Mouse (Mus musculus) midbrain, embryonic 15.5 days (tissue): ENCODE data around the gene Kat2a. TPM values are rescaled to one million over a fixed set of nuclear protein-coding genes. Genes with fewer than 3 reads are reported as not detected.

Experiments
- polyA plus RNA-seq: library from polyadenylated mRNA; unstranded; fragments of >200 nt; fragmentation: Nextera tagmentation; extraction: Ambion mirVana; gene quantifications from 2 replicates; pipeline ENCODE4 v1.2.1, GENCODE M21; 2015

The Kat2a gene
- polyA plus RNA-seq, 1 experiment from 2014 or later: 67.2 TPM

Other genes starting within 250 kb of the Kat2a start
- gene Klhl11, start 239.7 kb downstream of the Kat2a start, polyA plus RNA-seq: 12.4 and 12.8 TPM in 2 replicates
- 225 and 227 TPM in 2 replicates for gene Acly, start 184.5 kb downstream of the Kat2a start, polyA plus RNA-seq
- gene Ttc25, start 166.9 kb downstream of the Kat2a start, polyA plus RNA-seq: 1.8 and 2.4 TPM in 2 replicates
- 38.3 and 40.0 TPM in 2 replicates for gene Cnp, start 137.6 kb downstream of the Kat2a start, polyA plus RNA-seq
- 111 and 115 TPM in 2 replicates for gene Nkiras2, start 93.2 kb downstream of the Kat2a start, polyA plus RNA-seq
- 298 and 326 TPM in 2 replicates for gene Dnajc7, start 92.3 kb downstream of the Kat2a start, polyA plus RNA-seq
- gene Zfp385c, start 20.0 kb downstream of the Kat2a start, polyA plus RNA-seq: 0.70 and 0.99 TPM in 2 replicates
- 3.5 TPM in 2 replicates for gene Dhx58, start 8.2 kb downstream of the Kat2a start, polyA plus RNA-seq
- not detected in 2 replicates for gene Hspb9, start 1.4 kb upstream of the Kat2a start, polyA plus RNA-seq
- 39.3 and 40.9 TPM in 2 replicates for gene Rab5c, start 25.8 kb upstream of the Kat2a start, polyA plus RNA-seq
- gene Kcnh4, start 47.5 kb upstream of the Kat2a start, polyA plus RNA-seq: 10.9 and 13.6 TPM in 2 replicates
- gene Hcrt, start 50.5 kb upstream of the Kat2a start, polyA plus RNA-seq: 2.3 and 3.3 TPM in 2 replicates
- 5.7 and 6.4 TPM in 2 replicates for gene Ghdc, start 58.5 kb upstream of the Kat2a start, polyA plus RNA-seq
- 20.4 and 20.5 TPM in 2 replicates for gene Stat5b, start 138.3 kb upstream of the Kat2a start, polyA plus RNA-seq
- gene Stat5a, start 146.9 kb upstream of the Kat2a start, polyA plus RNA-seq: 1.7 and 2.3 TPM in 2 replicates
- 35.8 and 37.9 TPM in 2 replicates for gene Stat3, start 227.1 kb upstream of the Kat2a start, polyA plus RNA-seq